Mouse (Mus musculus) embryo, embryonic 11 days (tissue): ENCODE results near the gene Miox.
A peak's percentile ranks its signal among the peaks of the same experiment; 100 is the strongest.

Experiments used
- DNase-seq: peaks from one replicate; pipeline ENCODE4 v3.0.0-alpha.2; 2015

Gene Miox

GRCm38 (mm10) chr15:89316146-89316545, 18.1 kb upstream of the Miox start:
- peak; percentile 22 for DNase-seq

GRCm38 (mm10) chr15:89321264-89321663, 12.9 kb upstream of the Miox start:
- no peak for DNase-seq

- DNase-seq, result peak; percentile 30
Observed at GRCm38 (mm10) chr15:89322670-89323522, 11.3 kb upstream of the Miox start, which contains the start of gene Adm2. Adm2 (plus strand) TSS chr15:89322720.

- no peak for DNase-seq
Observed at GRCm38 (mm10) chr15:89323656-89324055, 10.5 kb upstream of the Miox start.

GRCm38 (mm10) chr15:89326441-89326840, 7.8 kb upstream of the Miox start:
- DNase-seq, result no peak

GRCm38 (mm10) chr15:89334774-89335537, 758 bp downstream of the Miox start:
- DNase-seq, result no peak

- DNase-seq, result no peak
Observed at GRCm38 (mm10) chr15:89336422-89336821, 2.2 kb downstream of the Miox start.

GRCm38 (mm10) chr15:89339696-89340095, 5.5 kb downstream of the Miox start:
- DNase-seq, result no peak

GRCm38 (mm10) chr15:89340136-89340535, 5.9 kb downstream of the Miox start:
- DNase-seq, result no peak

GRCm38 (mm10) chr15:89341678-89342077, 7.5 kb downstream of the Miox start:
- DNase-seq, result no peak

GRCm38 (mm10) chr15:89343325-89343724, 9.1 kb downstream of the Miox start:
- DNase-seq, result no peak

GRCm38 (mm10) chr15:89350447-89350846, 16.2 kb downstream of the Miox start:
- no peak for DNase-seq

GRCm38 (mm10) chr15:89351302-89351701, 17.1 kb downstream of the Miox start:
- no peak for DNase-seq

- no peak for DNase-seq
Observed at GRCm38 (mm10) chr15:89352054-89352453, 17.9 kb downstream of the Miox start.

GRCm38 (mm10) chr15:89352795-89353194, 18.6 kb downstream of the Miox start:
- DNase-seq, result no peak

- DNase-seq, result no peak
Observed at GRCm38 (mm10) chr15:89353837-89354236, 19.6 kb downstream of the Miox start.

- no peak for DNase-seq
Observed at GRCm38 (mm10) chr15:89354455-89354854, 20.3 kb downstream of the Miox start.

- DNase-seq, result peak; percentile 98
Observed at GRCm38 (mm10) chr15:89355241-89356187, 21.3 kb downstream of the Miox start, which contains the start of the genes Lmf2 and Ncaph2. Lmf2 (minus strand) TSS chr15:89355659. Ncaph2 (plus strand) TSS chr15:89355719.

GRCm38 (mm10) chr15:89356372-89356771, 22.2 kb downstream of the Miox start:
- peak; percentile 97 for DNase-seq

GRCm38 (mm10) chr15:89358784-89359183, 24.6 kb downstream of the Miox start:
- DNase-seq, result no peak

GRCm38 (mm10) chr15:89363051-89363450, 28.9 kb downstream of the Miox start:
- DNase-seq, result no peak

GRCm38 (mm10) chr15:89365141-89365551, 30.9 kb downstream of the Miox start:
- no peak for DNase-seq

GRCm38 (mm10) chr15:89372068-89372467, 37.9 kb downstream of the Miox start:
- no peak for DNase-seq
